Mouse (Mus musculus) G1E (cell line): ENCODE data around the gene Des.

Experiments used
- CTCF ChIP-seq: IDR thresholded peaks from 2 replicates; pipeline ENCODE4 v1.5.1; 2012; ENCODE audit warnings: low read depth, low read length, inconsistent platforms, mixed read lengths
- GATA1 ChIP-seq: IDR thresholded peaks from 2 replicates; pipeline ENCODE4 v1.6.1; 2012; ENCODE audit warnings: borderline replicate concordance, low read length, inconsistent platforms, mixed read lengths
- GATA2 ChIP-seq: IDR thresholded peaks from 2 replicates; pipeline ENCODE4 v1.6.1; 2012; ENCODE audit warnings: low read depth, low read length, inconsistent platforms, borderline replicate concordance
- POLR2AphosphoS5 ChIP-seq: IDR thresholded peaks from 2 replicates; pipeline ENCODE4 v1.6.1; 2012; ENCODE audit warnings: low read depth, low read length, inconsistent platforms; ENCODE audit not compliant: insufficient replicate concordance
- TAL1 ChIP-seq: conservative IDR thresholded peaks from 2 replicates; pipeline ENCODE4 v1.6.1; 2012; ENCODE audit warnings: low read depth, low read length, inconsistent platforms, mixed read lengths

DNA sequence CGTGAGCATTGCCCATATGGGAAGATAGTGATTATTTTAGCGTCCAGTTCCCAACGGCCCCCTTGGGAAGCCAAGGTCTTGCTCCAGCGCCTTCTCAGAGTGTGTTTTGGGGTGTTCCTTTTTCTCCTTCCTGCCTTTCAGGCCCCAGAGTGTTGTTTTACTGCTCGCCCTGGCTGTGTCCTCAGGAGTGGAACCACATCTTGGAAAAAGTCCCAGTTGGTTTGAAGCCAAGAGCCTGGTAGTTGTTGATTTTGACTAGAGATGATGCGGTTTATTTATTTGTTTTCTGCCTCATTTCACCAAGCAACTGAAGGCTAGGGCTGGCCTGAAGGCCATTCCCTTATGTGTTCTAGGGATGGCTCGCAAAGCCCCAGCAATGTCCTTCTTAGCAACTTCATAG is 2.9 kb upstream of the Des start:
- TF ChIP-seq GATA1 (no peak), CTCF (no peak), POLR2AphosphoS5 (no peak), TAL1 (no peak), GATA2 (no peak)
